Mouse (Mus musculus): ENCODE results near the gene Acmsd. TPM values are rescaled to one million over a fixed set of nuclear protein-coding genes. Genes with fewer than 3 reads are reported as not detected.
A peak's percentile ranks its signal among the peaks of the same experiment; 100 is the strongest.

Gene Acmsd
- 0.44 and 0.69 TPM in 2 replicates for polyA plus RNA-seq (2015; fragmentation: Nextera tagmentation; extraction: Ambion mirVana)

- H3K27me3 ChIP-seq (replicated peaks) = no peaks in the 10 kb centered on the region
- H3K9me3 ChIP-seq = no peaks in the 10 kb centered on the region
- 76% methylated on average over 4 of the region's 4 CpGs for WGBS
- ATAC-seq (ENCODE audit: insufficient read depth, low FRiP score, low read depth) = no peak
- no peaks in the 10 kb centered on the region for H3K4me1 ChIP-seq
- H3K9ac ChIP-seq = no peak within 1 kb of the TSS
- no peak within 1 kb of the TSS for H3K4me3 ChIP-seq (replicated peaks)
- no peak within 1 kb of the TSS for H3K4me2 ChIP-seq
- H3K27ac ChIP-seq = no peak within 1 kb of the TSS
- H3K36me3 ChIP-seq = no peaks in the 10 kb centered on the region
Measured at GRCm38 (mm10) chr1:127729096-127729495, at the start of gene Acmsd. Acmsd (plus strand) TSS chr1:127729413.

DNA sequence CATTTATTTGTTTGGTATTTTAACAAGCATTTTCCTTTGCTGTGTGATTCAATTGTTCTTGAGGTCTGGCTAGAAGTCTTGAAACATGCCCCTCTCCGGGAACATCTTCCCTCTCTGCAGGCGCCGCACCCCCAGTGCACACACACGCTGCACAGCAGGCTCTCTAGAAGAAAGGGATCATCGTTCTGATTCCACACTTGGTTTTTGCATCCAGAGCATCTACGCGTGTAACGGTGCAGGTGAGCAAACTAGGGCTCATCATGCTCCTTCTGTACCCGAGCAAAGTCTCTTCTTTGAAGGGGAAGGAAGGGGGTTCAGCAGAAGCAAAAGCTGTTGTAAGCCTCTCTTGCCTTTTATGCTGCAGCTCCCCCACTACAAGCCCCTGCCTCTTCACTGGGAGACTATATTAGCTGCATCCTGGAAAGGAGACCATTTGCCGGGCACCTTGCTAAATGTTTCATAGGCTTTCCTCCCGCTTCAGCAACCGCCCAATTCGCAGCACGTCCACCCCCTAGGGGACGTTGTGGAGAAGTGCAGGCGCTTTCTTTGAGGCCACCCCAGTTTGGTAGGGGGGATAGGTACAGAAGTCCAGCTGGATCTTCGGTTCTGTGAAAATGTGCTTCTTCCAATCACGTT, 49.6 kb upstream of the Acmsd start, which contains the start of gene Tmem163:
Gene Tmem163, minus strand, starts transcription at position 51 of the 636 bp plus-strand sequence.
- ATAC-seq (ENCODE audit: insufficient read depth, low FRiP score, low read depth) = no peak
- H3K9me3 ChIP-seq = no peaks in the 10 kb centered on the region
- no peak within 1 kb of the TSS; the same call in 1 of the 2 replicates for H3K4me3 ChIP-seq (replicated peaks)
- no peak within 1 kb of the TSS for H3K27ac ChIP-seq
- peak within 1 kb of the TSS; percentile 99; the same call in 1 of the 2 replicates for H3K4me2 ChIP-seq
- 19% methylated on average over 18 of the region's 18 CpGs for WGBS
- H3K9ac ChIP-seq = no peak within 1 kb of the TSS
- H3K4me1 ChIP-seq = peaks cover 10% of the 10 kb centered on the region; the same call in 1 of the 2 replicates
- H3K36me3 ChIP-seq = no peaks in the 10 kb centered on the region
- peaks cover 49% of the 10 kb centered on the region for H3K27me3 ChIP-seq (replicated peaks)

DNA sequence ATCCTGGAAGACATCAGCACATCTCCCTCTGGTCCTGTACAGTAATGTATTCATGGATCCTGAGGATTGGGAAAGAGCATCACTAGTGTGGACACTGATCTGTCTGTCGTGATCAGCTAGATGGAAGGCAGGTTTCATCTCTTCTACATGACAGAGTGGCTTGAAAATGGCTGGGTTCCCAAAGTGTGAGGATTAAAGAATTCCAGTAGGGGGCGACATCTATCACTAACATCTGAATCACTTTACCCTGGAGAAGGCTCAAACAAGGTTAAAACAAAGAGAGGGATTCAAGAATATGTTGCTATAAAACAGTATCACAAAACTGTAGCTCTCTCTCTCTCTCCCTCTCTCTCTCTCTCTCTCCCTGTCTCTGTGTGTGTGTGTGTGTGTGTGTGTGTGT, 32.7 kb upstream of the Acmsd start:
- H3K36me3 ChIP-seq = no peaks in the 10 kb centered on the region
- 24% methylated on average over 2 of the region's 2 CpGs for WGBS
- no peak overlapping the region for H3K4me3 ChIP-seq (replicated peaks)
- no peaks in the 10 kb centered on the region for H3K27me3 ChIP-seq (replicated peaks)
- no peaks in the 10 kb centered on the region for H3K4me1 ChIP-seq
- no peak overlapping the region for H3K9ac ChIP-seq
- no peaks in the 10 kb centered on the region for H3K9me3 ChIP-seq
- no peak overlapping the region for H3K27ac ChIP-seq
- ATAC-seq (ENCODE audit: insufficient read depth, low FRiP score, low read depth) = no peak
- no peak overlapping the region for H3K4me2 ChIP-seq

- ATAC-seq (ENCODE audit: insufficient read depth, low FRiP score, low read depth) = no peak
- Histone ChIP-seq H3K4me2 (no peak overlapping the region), H3K9me3 (no peaks in the 10 kb centered on the region), H3K4me1 (no peaks in the 10 kb centered on the region), H3K36me3 (no peaks in the 10 kb centered on the region), H3K27me3 (replicated peaks) (no peaks in the 10 kb centered on the region), H3K27ac (no peak overlapping the region), H3K4me3 (replicated peaks) (no peak overlapping the region), H3K9ac (no peak overlapping the region)
- 61% methylated on average over 1 of the region's 1 CpGs for WGBS
Measured at GRCm38 (mm10) chr1:127702187-127702586, 27.0 kb upstream of the Acmsd start.

DNA sequence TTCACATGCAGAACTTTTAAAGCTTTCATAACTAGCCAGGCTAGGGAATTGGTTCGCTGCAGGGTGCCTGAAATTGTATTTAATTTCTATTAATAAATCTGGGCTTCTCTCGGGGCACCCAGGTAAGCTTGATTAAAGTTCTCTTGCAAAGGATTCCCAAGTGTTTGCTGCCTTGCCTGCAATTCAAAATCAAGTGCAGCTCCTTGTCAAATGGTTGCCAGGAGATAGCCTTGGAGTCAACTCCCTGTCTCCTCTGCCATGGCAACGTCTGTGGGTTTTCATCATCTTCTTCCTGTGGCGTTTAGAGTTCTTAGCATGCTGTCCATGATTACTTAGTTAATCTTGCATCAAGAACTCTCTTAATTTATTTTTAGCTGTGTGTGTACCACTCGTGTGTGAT, 22.9 kb upstream of the Acmsd start:
- H3K27me3 ChIP-seq (replicated peaks) = no peaks in the 10 kb centered on the region
- H3K4me1 ChIP-seq = no peaks in the 10 kb centered on the region
- no peak overlapping the region for H3K27ac ChIP-seq
- whole genome bisulfite sequencing = 74% methylated on average over 5 of the region's 5 CpGs
- H3K4me2 ChIP-seq = no peak overlapping the region
- no peak overlapping the region for H3K9ac ChIP-seq
- no peaks in the 10 kb centered on the region for H3K36me3 ChIP-seq
- ATAC-seq (ENCODE audit: insufficient read depth, low FRiP score, low read depth) = no peak
- no peak overlapping the region for H3K4me3 ChIP-seq (replicated peaks)
- H3K9me3 ChIP-seq = no peaks in the 10 kb centered on the region

- Histone ChIP-seq H3K9ac (no peak overlapping the region), H3K4me3 (replicated peaks) (no peak overlapping the region), H3K27ac (no peak overlapping the region), H3K9me3 (no peaks in the 10 kb centered on the region), H3K36me3 (no peaks in the 10 kb centered on the region), H3K4me1 (no peaks in the 10 kb centered on the region), H3K27me3 (replicated peaks) (no peaks in the 10 kb centered on the region), H3K4me2 (no peak overlapping the region)
- WGBS = 79% methylated on average over 8 of the region's 8 CpGs
- no peak for ATAC-seq (ENCODE audit: insufficient read depth, low FRiP score, low read depth)
Measured at GRCm38 (mm10) chr1:127716441-127716840, 12.8 kb upstream of the Acmsd start.

DNA sequence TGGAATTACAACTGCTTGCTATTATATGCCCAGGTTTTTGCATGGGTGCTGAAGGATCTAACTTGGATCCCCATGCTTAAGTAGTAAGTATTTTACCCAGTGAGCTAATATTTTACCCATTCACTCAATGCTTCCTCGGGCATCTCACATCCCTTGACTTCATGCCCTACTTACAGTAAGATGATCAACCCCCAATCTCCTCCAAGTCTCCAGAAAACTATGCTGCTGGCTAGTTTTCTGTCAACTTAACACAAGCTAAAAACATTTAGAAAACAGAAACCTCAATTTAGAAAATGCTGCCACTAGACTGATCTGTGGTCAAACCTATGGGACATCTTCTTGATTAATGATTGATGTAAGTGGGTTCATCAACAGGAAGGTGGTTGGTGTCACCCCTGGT, 10.9 kb upstream of the Acmsd start:
- no peak for ATAC-seq (ENCODE audit: insufficient read depth, low FRiP score, low read depth)
- 82% methylated on average over 1 of the region's 1 CpGs for WGBS
- Histone ChIP-seq H3K27me3 (replicated peaks) (no peaks in the 10 kb centered on the region), H3K9ac (no peak overlapping the region), H3K4me2 (no peak overlapping the region), H3K36me3 (no peaks in the 10 kb centered on the region), H3K4me1 (no peaks in the 10 kb centered on the region), H3K9me3 (no peaks in the 10 kb centered on the region), H3K4me3 (replicated peaks) (no peak overlapping the region), H3K27ac (no peak overlapping the region)

DNA sequence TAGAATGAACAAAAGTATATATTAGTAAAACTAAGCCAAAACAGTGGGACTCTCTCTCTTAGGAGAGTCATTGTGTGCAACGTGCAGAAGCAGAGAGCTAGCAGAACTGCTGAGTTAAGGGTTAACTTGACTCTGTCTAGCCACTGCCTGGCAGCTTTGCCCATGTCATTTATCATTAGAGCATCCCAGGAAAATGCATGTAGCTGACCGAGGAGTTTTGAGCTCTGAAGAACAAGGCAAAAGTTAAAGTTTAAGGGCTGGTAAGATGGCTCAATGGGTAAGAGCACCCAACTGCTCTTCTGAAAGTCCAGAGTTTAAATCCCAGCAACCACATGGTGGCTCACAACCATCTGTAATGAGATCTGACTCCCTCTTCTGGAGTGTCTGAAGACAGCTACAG, 5.6 kb upstream of the Acmsd start:
- Histone ChIP-seq H3K36me3 (no peaks in the 10 kb centered on the region), H3K27ac (no peak overlapping the region), H3K9ac (no peak overlapping the region), H3K4me1 (no peaks in the 10 kb centered on the region), H3K27me3 (replicated peaks) (no peaks in the 10 kb centered on the region), H3K9me3 (no peaks in the 10 kb centered on the region), H3K4me3 (replicated peaks) (no peak overlapping the region), H3K4me2 (no peak overlapping the region)
- ATAC-seq (ENCODE audit: insufficient read depth, low FRiP score, low read depth) = no peak
- 26% methylated on average over 2 of the region's 2 CpGs for WGBS

- 50% methylated on average over 3 of the region's 3 CpGs for WGBS
- no peaks in the 10 kb centered on the region for H3K27me3 ChIP-seq (replicated peaks)
- ATAC-seq (ENCODE audit: insufficient read depth, low FRiP score, low read depth) = no peak
Measured at GRCm38 (mm10) chr1:127731086-127731485, 1.9 kb downstream of the Acmsd start.

GRCm38 (mm10) chr1:127732435-127732834, 3.2 kb downstream of the Acmsd start:
- ATAC-seq (ENCODE audit: insufficient read depth, low FRiP score, low read depth) = no peak
- Histone ChIP-seq H3K9ac (no peak overlapping the region), H3K36me3 (no peaks in the 10 kb centered on the region), H3K4me1 (no peaks in the 10 kb centered on the region), H3K9me3 (no peaks in the 10 kb centered on the region), H3K27me3 (replicated peaks) (no peaks in the 10 kb centered on the region), H3K27ac (no peak overlapping the region), H3K4me2 (no peak overlapping the region), H3K4me3 (replicated peaks) (no peak overlapping the region)
- 77% methylated on average over 3 of the region's 3 CpGs for WGBS

More at GRCm38 (mm10) chr1:127731086-127731485, 1.9 kb downstream of the Acmsd start:
- Histone ChIP-seq H3K9me3 (no peaks in the 10 kb centered on the region), H3K9ac (no peak overlapping the region), H3K36me3 (no peaks in the 10 kb centered on the region), H3K4me2 (no peak overlapping the region), H3K4me3 (replicated peaks) (no peak overlapping the region), H3K27ac (no peak overlapping the region), H3K4me1 (no peaks in the 10 kb centered on the region)

GRCm38 (mm10) chr1:127732841-127733240, 3.6 kb downstream of the Acmsd start:
- Histone ChIP-seq H3K9me3 (no peaks in the 10 kb centered on the region), H3K4me3 (replicated peaks) (no peak overlapping the region), H3K36me3 (no peaks in the 10 kb centered on the region), H3K4me1 (no peaks in the 10 kb centered on the region), H3K9ac (no peak overlapping the region), H3K27ac (no peak overlapping the region), H3K27me3 (replicated peaks) (no peaks in the 10 kb centered on the region), H3K4me2 (no peak overlapping the region)
- ATAC-seq (ENCODE audit: insufficient read depth, low FRiP score, low read depth) = no peak
- 57% methylated on average over 3 of the region's 3 CpGs for WGBS

DNA sequence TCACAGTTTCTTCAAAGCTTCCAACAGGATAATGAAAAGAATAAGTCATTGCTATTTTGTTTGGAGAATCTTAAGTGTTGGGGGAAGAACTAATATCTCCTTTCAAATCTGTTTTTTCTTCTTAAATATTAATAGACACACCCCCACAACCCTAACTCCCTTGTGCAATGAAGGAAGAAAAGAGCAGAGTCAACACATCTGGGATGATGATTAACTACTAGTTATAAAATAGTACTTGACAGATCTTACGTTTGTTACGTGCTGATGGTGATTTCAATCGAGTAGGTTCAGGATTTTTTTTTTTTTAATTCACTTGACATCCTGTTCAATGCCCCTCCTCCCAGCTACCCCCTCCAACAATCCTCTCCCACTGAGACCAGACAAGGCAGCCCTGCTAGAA, 6.1 kb downstream of the Acmsd start:
- Histone ChIP-seq H3K4me1 (no peaks in the 10 kb centered on the region), H3K4me2 (no peak overlapping the region), H3K9me3 (no peaks in the 10 kb centered on the region), H3K27me3 (replicated peaks) (no peaks in the 10 kb centered on the region), H3K9ac (no peak overlapping the region), H3K36me3 (no peaks in the 10 kb centered on the region), H3K4me3 (replicated peaks) (no peak overlapping the region), H3K27ac (no peak overlapping the region)
- no peak for ATAC-seq (ENCODE audit: insufficient read depth, low FRiP score, low read depth)
- WGBS = 54% methylated on average over 3 of the region's 3 CpGs
